Mouse (Mus musculus): Measurements from ENCODE around the gene Gsap.

GRCm38 (mm10) chr5:21247916-21248315 lies 61.9 kb downstream of the Gsap start:
- TF ChIP-seq CTCF (IDR thresholded peaks at IDR 0.05) (no peak), EP300 (IDR thresholded peaks at IDR 0.05) (no peak)

Data from lung, postnatal 0 days (tissue).